Mouse (Mus musculus) heart, postnatal 4 days (tissue): Measurements from ENCODE around the gene Serhl. TPM values are rescaled to one million over a fixed set of nuclear protein-coding genes. Genes with fewer than 3 reads are reported as not detected.
A peak's percentile ranks its signal among the peaks of the same experiment; 100 is the strongest.

Source experiments
- DNase-seq: peaks from one replicate; pipeline ENCODE4 v3.0.0; 2021
- total RNA-seq, 2 experiments: library from RNA; stranded (reverse); gene quantifications; 2 replicates each; pipeline ENCODE4 v1.2.3; 2021

The Serhl gene
- total RNA-seq, 2 experiments from 2014 or later, result 73.2 to 74.7 TPM

DNA sequence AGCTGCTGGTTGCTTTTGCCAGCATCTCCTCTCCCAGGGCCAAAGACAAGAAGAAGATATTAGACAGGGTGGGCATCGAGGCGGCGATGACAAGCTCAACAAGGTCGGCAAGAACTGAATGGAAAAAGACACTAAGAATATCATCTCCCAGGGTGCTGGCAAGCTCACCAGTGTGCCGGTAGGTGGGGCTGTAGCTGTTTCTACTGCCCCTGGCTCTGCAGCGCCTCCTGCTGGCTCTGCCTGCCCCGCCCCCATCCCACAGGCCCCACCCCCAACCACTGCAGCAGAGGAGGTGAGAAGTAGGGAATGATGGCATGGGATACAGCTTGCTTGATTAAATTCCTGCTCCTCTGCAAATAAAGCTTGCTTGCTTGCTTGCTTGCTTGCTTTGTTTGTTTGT, 3.4 kb upstream of the Serhl start:
- peak; percentile 78 for DNase-seq

- DNase-seq, result no peak
These were observed 2.5 kb upstream of the Serhl start for GRCm38 (mm10) chr15:83086636-83087328.

DNA sequence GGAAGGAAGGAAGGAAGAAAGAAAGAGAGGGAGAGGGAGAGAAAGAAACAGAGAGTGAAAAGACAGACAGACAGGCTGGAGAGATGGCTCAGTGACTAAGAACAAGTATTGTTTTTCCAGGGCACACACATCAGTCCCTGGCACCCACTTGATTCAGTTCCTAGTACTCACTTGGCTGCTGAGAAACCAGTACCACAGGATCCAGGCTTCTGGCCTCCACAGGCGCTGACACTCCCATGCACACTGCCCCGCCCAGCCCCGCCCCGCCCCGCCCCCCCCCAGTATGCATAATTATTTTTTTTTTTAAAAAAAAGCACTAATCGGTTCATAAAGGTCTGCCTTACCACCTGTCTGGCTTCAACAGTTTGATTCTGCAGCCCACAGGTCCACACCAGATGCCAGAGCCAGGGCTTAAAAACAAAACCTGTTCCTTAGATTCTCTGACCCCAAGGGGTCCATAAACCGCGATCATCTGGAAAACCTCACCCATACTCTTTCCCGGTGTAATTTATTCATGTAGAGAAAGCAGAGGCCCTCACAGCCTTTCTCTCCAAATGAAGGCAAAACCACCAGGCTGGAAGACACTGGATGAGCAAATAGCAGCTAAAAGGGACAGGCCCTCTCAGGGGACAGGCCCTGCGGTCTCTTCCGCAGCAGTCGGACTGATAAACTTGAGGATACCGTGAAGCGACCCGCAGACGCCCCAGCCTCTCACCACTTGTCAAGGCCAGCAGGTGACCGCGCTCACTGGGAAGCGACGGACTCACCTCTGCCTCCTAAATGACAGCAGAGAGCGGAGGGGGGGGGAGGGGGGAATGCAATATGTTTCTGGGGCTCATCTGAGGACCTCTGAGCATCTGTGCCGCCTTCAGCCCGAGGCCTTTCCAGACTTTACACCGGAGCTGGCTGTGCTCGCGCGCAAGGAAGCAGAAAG, 544 bp upstream of the Serhl start:
- DNase-seq, result no peak

DNA sequence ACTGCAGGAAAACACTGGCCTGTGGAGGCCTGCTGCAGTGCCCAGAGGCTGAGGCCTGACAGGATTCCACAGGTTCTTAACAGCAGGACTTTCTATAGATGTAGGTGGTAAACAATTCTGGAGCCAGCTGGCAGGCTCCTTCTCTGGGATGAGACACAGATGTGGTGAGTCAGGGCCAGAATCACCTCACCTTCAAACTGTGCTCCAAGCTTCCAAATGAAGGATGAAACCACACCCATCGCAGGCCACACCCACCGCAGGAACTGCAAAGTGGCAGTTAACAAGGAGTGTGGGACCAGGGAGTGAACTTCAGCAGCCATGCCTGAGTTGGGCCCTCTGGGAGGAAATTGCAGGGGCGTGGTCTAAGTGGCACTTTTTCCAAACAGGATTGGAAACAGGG, 1.6 kb downstream of the Serhl start:
- DNase-seq, result no peak

GRCm38 (mm10) chr15:83093687-83094086, 4.4 kb downstream of the Serhl start:
- no peak for DNase-seq

GRCm38 (mm10) chr15:83095950-83096349, 6.6 kb downstream of the Serhl start:
- DNase-seq, result no peak

DNA sequence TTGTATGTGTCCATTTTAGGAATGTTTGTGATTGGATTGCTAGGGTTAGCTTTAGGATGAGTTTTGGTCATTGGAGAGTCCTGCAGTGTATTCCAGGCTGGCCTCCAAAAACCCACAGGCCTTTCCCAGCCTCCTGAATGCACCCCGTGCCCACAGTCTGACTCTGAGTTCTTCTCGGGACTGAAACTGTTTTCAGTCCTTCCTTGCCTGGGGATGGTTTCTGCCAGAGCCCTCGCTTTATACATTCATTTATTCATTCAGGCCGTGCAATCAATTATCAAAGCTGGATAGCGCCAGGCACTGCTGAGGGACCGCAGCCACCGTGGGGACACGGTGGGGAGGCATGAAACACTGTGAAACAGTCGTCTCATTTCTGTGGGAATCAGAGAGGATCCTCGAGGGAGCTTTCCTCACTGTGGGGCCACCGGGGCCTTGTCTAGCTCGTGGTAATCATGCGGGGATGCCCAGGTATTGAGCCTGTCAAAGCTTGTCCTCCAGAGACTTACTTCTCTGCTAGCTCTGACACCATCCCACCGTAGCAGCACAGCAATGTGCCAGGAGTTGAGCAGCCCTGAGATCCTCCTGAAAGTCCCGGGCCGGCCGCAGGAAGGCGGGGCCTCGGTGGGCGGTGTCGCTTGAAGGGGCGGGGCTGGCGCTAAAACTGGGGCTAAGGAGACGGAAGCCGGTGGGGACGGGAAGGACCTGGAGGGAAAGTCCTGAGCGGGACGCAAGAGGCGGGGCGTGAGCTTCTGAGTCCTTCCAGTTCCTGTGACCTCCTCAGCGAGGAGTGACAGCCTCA, 10.4 kb downstream of the Serhl start:
- peak; percentile 96 for DNase-seq

- no peak for DNase-seq
These were observed 11.0 kb downstream of the Serhl start for GRCm38 (mm10) chr15:83100332-83100662.

DNA sequence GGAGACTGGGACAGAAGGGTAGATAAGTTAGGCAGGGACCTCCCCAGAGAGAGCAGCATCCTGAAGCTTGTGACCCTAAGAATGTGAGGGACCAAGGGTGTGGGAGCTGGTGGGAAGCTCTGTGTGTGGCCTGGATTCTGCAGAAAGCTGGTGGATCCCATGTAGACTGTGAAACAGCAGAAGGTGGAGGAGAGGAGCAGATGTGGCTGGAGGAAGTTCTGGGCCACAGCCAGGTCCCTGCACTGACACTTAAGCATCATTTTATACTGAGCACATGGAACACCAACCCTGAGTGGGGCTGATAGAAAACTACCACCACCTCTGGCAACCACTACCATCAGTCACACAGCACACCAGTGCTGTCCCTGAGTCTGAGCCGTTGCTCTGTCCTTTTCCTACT, 13.8 kb downstream of the Serhl start:
- no peak for DNase-seq

GRCm38 (mm10) chr15:83106426-83106825, 17.1 kb downstream of the Serhl start:
- no peak for DNase-seq

- DNase-seq, result no peak
These were observed 18.5 kb downstream of the Serhl start for GRCm38 (mm10) chr15:83107814-83108213.

DNA sequence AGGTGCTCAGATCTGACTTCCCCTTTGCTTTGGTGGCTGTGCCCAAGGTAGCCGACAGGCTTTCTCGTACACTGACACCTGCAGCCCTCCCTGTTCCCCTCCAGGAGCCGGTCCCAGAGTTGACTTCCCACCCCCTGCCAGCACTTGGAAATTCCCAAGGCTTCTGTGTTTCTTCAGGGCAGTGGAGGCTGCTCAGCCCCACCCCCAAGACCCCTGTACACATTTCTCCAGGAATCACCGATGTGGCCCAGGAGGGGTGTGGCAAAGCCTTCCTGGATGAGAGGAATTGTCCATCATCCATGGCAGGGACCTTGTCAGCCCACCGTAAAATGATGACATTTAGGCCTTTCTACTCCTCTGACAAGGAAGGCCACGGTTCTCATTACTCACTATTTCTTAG, 22.0 kb downstream of the Serhl start:
- no peak for DNase-seq

- no peak for DNase-seq
These were observed 22.6 kb downstream of the Serhl start for GRCm38 (mm10) chr15:83111874-83112273.

- DNase-seq, result peak; percentile 88
These were observed 23.6 kb downstream of the Serhl start for GRCm38 (mm10) chr15:83112898-83113297.

GRCm38 (mm10) chr15:83114106-83114505, 24.8 kb downstream of the Serhl start:
- DNase-seq, result no peak

DNA sequence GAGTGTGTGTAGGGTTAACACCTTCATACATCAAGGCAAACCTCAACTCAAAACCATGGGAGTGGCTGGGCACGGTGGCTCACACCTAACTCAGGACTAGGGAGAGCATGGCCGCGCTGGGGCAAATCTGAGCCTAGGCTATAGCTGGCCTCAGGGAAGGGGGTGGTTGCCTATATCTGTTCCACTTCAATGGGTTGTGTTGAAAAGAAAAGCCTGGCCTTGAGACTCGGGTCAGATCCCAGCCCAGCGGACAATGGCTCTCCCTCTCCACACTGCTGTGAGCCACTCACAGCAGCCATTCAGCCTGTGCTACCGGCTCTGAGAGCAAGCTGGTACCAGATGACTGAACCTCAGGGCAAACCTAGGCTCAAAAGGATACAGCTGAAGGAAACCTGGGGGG, 25.8 kb downstream of the Serhl start:
- no peak for DNase-seq

GRCm38 (mm10) chr15:83118360-83118759, 29.1 kb downstream of the Serhl start:
- DNase-seq, result peak; percentile 66

- peak; percentile 45 for DNase-seq
These were observed 32.6 kb downstream of the Serhl start for GRCm38 (mm10) chr15:83121709-83122565.

DNA sequence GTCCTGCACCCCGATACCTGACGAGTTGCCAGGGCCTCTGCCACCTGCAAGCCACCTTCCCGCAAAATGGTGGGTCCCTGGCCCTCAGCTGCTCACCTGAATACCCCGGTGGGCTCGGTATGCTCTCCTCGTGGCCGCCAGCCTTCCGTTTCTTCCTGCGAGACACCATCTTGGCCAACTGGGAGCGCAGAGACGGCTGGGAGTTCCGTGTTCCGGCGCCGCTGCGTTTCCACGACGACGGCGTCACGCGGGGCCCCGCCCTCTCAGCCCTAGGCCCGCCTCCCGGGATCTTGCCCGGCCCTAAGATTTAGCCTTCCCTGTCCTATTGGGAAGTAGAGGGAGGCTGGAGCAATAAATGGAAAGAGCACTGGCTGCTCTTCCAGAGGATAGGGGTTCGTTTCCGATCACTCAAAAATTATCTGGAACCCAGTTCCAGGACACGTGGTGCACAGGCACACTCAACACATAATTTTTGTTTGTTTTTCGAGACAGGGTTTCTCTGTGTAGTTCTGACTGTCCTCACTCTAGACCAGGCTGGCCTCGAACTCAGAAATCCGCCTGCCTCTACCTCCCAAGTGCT, 33.4 kb downstream of the Serhl start, which contains the start of gene Rrp7a:
Gene Rrp7a (minus strand): TSS at position 236 of the 580 bp plus-strand sequence.
- peak; percentile 95 for DNase-seq

- DNase-seq, result no peak
These were observed 35.3 kb downstream of the Serhl start for GRCm38 (mm10) chr15:83124625-83125024.

- DNase-seq, result no peak
These were observed 37.3 kb downstream of the Serhl start for GRCm38 (mm10) chr15:83126582-83126981.
